Mouse (Mus musculus): ENCODE data around the gene Fshb. TPM values are rescaled to one million over a fixed set of nuclear protein-coding genes. Genes with fewer than 3 reads are reported as not detected.

Gene Fshb
- polyA plus RNA-seq (2015; fragmentation: Nextera tagmentation; extraction: Ambion mirVana): not detected in 2 replicates

- no peaks in the 10 kb centered on the region for H3K4me1 ChIP-seq (ENCODE audit: control insufficient read depth, insufficient read depth, low read length)
- no peak within 1 kb of the TSS for H3K9ac ChIP-seq (ENCODE audit: low read depth, low read length)
- 77% methylated on average over 4 of the region's 4 CpGs for whole genome bisulfite sequencing
- H3K27me3 ChIP-seq (replicated peaks; ENCODE audit: control insufficient read depth, insufficient read depth, low read length): no peaks in the 10 kb centered on the region
- no peaks in the 10 kb centered on the region for H3K36me3 ChIP-seq (ENCODE audit: control insufficient read depth, insufficient read depth, low read length)
- no peak within 1 kb of the TSS for H3K27ac ChIP-seq (ENCODE audit: low read length)
- no peak within 1 kb of the TSS for H3K4me3 ChIP-seq (ENCODE audit: low read length)
- no peak for ATAC-seq
- no peak within 1 kb of the TSS for H3K4me2 ChIP-seq (ENCODE audit: low read depth, low read length)
- no peaks in the 10 kb centered on the region for H3K9me3 ChIP-seq (ENCODE audit: control insufficient read depth, low read length)
Measured at GRCm38 (mm10) chr2:107059556-107059955, at the start of gene Fshb. Fshb (minus strand) TSS chr2:107059656.

- no peak overlapping the region for H3K27ac ChIP-seq (ENCODE audit: low read length)
- H3K9me3 ChIP-seq (ENCODE audit: control insufficient read depth, low read length): no peaks in the 10 kb centered on the region
- no peak overlapping the region for H3K9ac ChIP-seq (ENCODE audit: low read depth, low read length)
- H3K4me3 ChIP-seq (ENCODE audit: low read length): no peak overlapping the region
- no peaks in the 10 kb centered on the region for H3K27me3 ChIP-seq (replicated peaks; ENCODE audit: control insufficient read depth, insufficient read depth, low read length)
- ATAC-seq: no peak
- no peaks in the 10 kb centered on the region for H3K36me3 ChIP-seq (ENCODE audit: control insufficient read depth, insufficient read depth, low read length)
- WGBS: 34% methylated on average over 2 of the region's 2 CpGs
- H3K4me1 ChIP-seq (ENCODE audit: control insufficient read depth, insufficient read depth, low read length): no peaks in the 10 kb centered on the region
- no peak overlapping the region for H3K4me2 ChIP-seq (ENCODE audit: low read depth, low read length)
Measured at GRCm38 (mm10) chr2:107084256-107084655, 24.8 kb upstream of the Fshb start.

- H3K36me3 ChIP-seq (ENCODE audit: control insufficient read depth, insufficient read depth, low read length): no peaks in the 10 kb centered on the region
- H3K9me3 ChIP-seq (ENCODE audit: control insufficient read depth, low read length): no peaks in the 10 kb centered on the region
- no peak overlapping the region for H3K27ac ChIP-seq (ENCODE audit: low read length)
- H3K9ac ChIP-seq (ENCODE audit: low read depth, low read length): no peak overlapping the region
- H3K4me1 ChIP-seq (ENCODE audit: control insufficient read depth, insufficient read depth, low read length): no peaks in the 10 kb centered on the region
- no peak for ATAC-seq
- H3K4me3 ChIP-seq (ENCODE audit: low read length): no peak overlapping the region
- no peaks in the 10 kb centered on the region for H3K27me3 ChIP-seq (replicated peaks; ENCODE audit: control insufficient read depth, insufficient read depth, low read length)
- WGBS: 53% methylated on average over 14 of the region's 14 CpGs
- no peak overlapping the region for H3K4me2 ChIP-seq (ENCODE audit: low read depth, low read length)
Measured at GRCm38 (mm10) chr2:107083071-107083885, 23.8 kb upstream of the Fshb start.

- H3K36me3 ChIP-seq (ENCODE audit: control insufficient read depth, insufficient read depth, low read length): no peaks in the 10 kb centered on the region
- H3K27me3 ChIP-seq (replicated peaks; ENCODE audit: control insufficient read depth, insufficient read depth, low read length): no peaks in the 10 kb centered on the region
- H3K4me3 ChIP-seq (ENCODE audit: low read length): no peak overlapping the region
- no peaks in the 10 kb centered on the region for H3K4me1 ChIP-seq (ENCODE audit: control insufficient read depth, insufficient read depth, low read length)
- ATAC-seq: no peak
- no peaks in the 10 kb centered on the region for H3K9me3 ChIP-seq (ENCODE audit: control insufficient read depth, low read length)
- H3K9ac ChIP-seq (ENCODE audit: low read depth, low read length): no peak overlapping the region
- WGBS: 29% methylated on average over 2 of the region's 2 CpGs
- H3K4me2 ChIP-seq (ENCODE audit: low read depth, low read length): no peak overlapping the region
- no peak overlapping the region for H3K27ac ChIP-seq (ENCODE audit: low read length)
Measured at GRCm38 (mm10) chr2:107063260-107063659, 3.8 kb upstream of the Fshb start.

- no peak for ATAC-seq
- Histone ChIP-seq H3K4me1 (ENCODE audit: control insufficient read depth, insufficient read depth, low read length) (no peaks in the 10 kb centered on the region), H3K4me2 (ENCODE audit: low read depth, low read length) (no peak overlapping the region)
Measured at GRCm38 (mm10) chr2:107045955-107046354, 13.5 kb downstream of the Fshb start.

GRCm38 (mm10) chr2:107040816-107041215 lies 18.6 kb downstream of the Fshb start:
- Histone ChIP-seq H3K27ac (ENCODE audit: low read length) (no peak overlapping the region), H3K9ac (ENCODE audit: low read depth, low read length) (no peak overlapping the region), H3K36me3 (ENCODE audit: control insufficient read depth, insufficient read depth, low read length) (no peaks in the 10 kb centered on the region), H3K27me3 (replicated peaks; ENCODE audit: control insufficient read depth, insufficient read depth, low read length) (no peaks in the 10 kb centered on the region), H3K4me2 (ENCODE audit: low read depth, low read length) (no peak overlapping the region), H3K4me1 (ENCODE audit: control insufficient read depth, insufficient read depth, low read length) (no peaks in the 10 kb centered on the region), H3K4me3 (ENCODE audit: low read length) (no peak overlapping the region), H3K9me3 (ENCODE audit: control insufficient read depth, low read length) (no peaks in the 10 kb centered on the region)
- WGBS: 77% methylated on average over 4 of the region's 4 CpGs
- ATAC-seq: no peak

More at GRCm38 (mm10) chr2:107045955-107046354, 13.5 kb downstream of the Fshb start:
- H3K4me3 ChIP-seq (ENCODE audit: low read length): no peak overlapping the region
- H3K9ac ChIP-seq (ENCODE audit: low read depth, low read length): no peak overlapping the region
- no peaks in the 10 kb centered on the region for H3K27me3 ChIP-seq (replicated peaks; ENCODE audit: control insufficient read depth, insufficient read depth, low read length)
- H3K9me3 ChIP-seq (ENCODE audit: control insufficient read depth, low read length): no peaks in the 10 kb centered on the region
- no peaks in the 10 kb centered on the region for H3K36me3 ChIP-seq (ENCODE audit: control insufficient read depth, insufficient read depth, low read length)
- no peak overlapping the region for H3K27ac ChIP-seq (ENCODE audit: low read length)

GRCm38 (mm10) chr2:107035980-107036379 lies 23.5 kb downstream of the Fshb start:
- Histone ChIP-seq H3K9ac (ENCODE audit: low read depth, low read length) (no peak overlapping the region), H3K27ac (ENCODE audit: low read length) (no peak overlapping the region), H3K9me3 (ENCODE audit: control insufficient read depth, low read length) (no peaks in the 10 kb centered on the region), H3K36me3 (ENCODE audit: control insufficient read depth, insufficient read depth, low read length) (no peaks in the 10 kb centered on the region), H3K27me3 (replicated peaks; ENCODE audit: control insufficient read depth, insufficient read depth, low read length) (no peaks in the 10 kb centered on the region), H3K4me2 (ENCODE audit: low read depth, low read length) (no peak overlapping the region), H3K4me3 (ENCODE audit: low read length) (no peak overlapping the region), H3K4me1 (ENCODE audit: control insufficient read depth, insufficient read depth, low read length) (no peaks in the 10 kb centered on the region)
- no peak for ATAC-seq
- 74% methylated on average over 2 of the region's 2 CpGs for WGBS

- no peak overlapping the region for H3K4me2 ChIP-seq (ENCODE audit: low read depth, low read length)
- no peaks in the 10 kb centered on the region for H3K9me3 ChIP-seq (ENCODE audit: control insufficient read depth, low read length)
- WGBS: 77% methylated on average over 4 of the region's 4 CpGs
- no peak overlapping the region for H3K27ac ChIP-seq (ENCODE audit: low read length)
- no peak for ATAC-seq
- H3K27me3 ChIP-seq (replicated peaks; ENCODE audit: control insufficient read depth, insufficient read depth, low read length): no peaks in the 10 kb centered on the region
- no peak overlapping the region for H3K4me3 ChIP-seq (ENCODE audit: low read length)
- no peaks in the 10 kb centered on the region for H3K4me1 ChIP-seq (ENCODE audit: control insufficient read depth, insufficient read depth, low read length)
- no peaks in the 10 kb centered on the region for H3K36me3 ChIP-seq (ENCODE audit: control insufficient read depth, insufficient read depth, low read length)
- no peak overlapping the region for H3K9ac ChIP-seq (ENCODE audit: low read depth, low read length)
Measured at GRCm38 (mm10) chr2:107024694-107025093, 34.8 kb downstream of the Fshb start.

- no peaks in the 10 kb centered on the region for H3K27me3 ChIP-seq (replicated peaks; ENCODE audit: control insufficient read depth, insufficient read depth, low read length)
- ATAC-seq: no peak
- no peak overlapping the region for H3K9ac ChIP-seq (ENCODE audit: low read depth, low read length)
- WGBS: 93% methylated on average over 5 of the region's 5 CpGs
- no peaks in the 10 kb centered on the region for H3K4me1 ChIP-seq (ENCODE audit: control insufficient read depth, insufficient read depth, low read length)
- no peak overlapping the region for H3K4me2 ChIP-seq (ENCODE audit: low read depth, low read length)
- no peaks in the 10 kb centered on the region for H3K9me3 ChIP-seq (ENCODE audit: control insufficient read depth, low read length)
- no peak overlapping the region for H3K27ac ChIP-seq (ENCODE audit: low read length)
- no peak overlapping the region for H3K4me3 ChIP-seq (ENCODE audit: low read length)
- no peaks in the 10 kb centered on the region for H3K36me3 ChIP-seq (ENCODE audit: control insufficient read depth, insufficient read depth, low read length)
Measured at GRCm38 (mm10) chr2:107022713-107023112, 36.7 kb downstream of the Fshb start.

- WGBS: 58% methylated on average over 2 of the region's 2 CpGs
- no peak overlapping the region for H3K9ac ChIP-seq (ENCODE audit: low read depth, low read length)
- H3K9me3 ChIP-seq (ENCODE audit: control insufficient read depth, low read length): no peaks in the 10 kb centered on the region
- no peaks in the 10 kb centered on the region for H3K27me3 ChIP-seq (replicated peaks; ENCODE audit: control insufficient read depth, insufficient read depth, low read length)
- ATAC-seq: no peak
- no peak overlapping the region for H3K27ac ChIP-seq (ENCODE audit: low read length)
- no peaks in the 10 kb centered on the region for H3K4me1 ChIP-seq (ENCODE audit: control insufficient read depth, insufficient read depth, low read length)
- no peak overlapping the region for H3K4me2 ChIP-seq (ENCODE audit: low read depth, low read length)
- no peak overlapping the region for H3K4me3 ChIP-seq (ENCODE audit: low read length)
- H3K36me3 ChIP-seq (ENCODE audit: control insufficient read depth, insufficient read depth, low read length): no peaks in the 10 kb centered on the region
Measured at GRCm38 (mm10) chr2:107019331-107019730, 40.1 kb downstream of the Fshb start.
